Mouse (Mus musculus) gastrocnemius, postnatal 36 days (tissue): ENCODE results near the gene Taf6. TPM values are rescaled to one million over a fixed set of nuclear protein-coding genes. Genes with fewer than 3 reads are reported as not detected.

Experiments used
- DNase-seq, 2 experiments: peaks; one replicate each; pipeline ENCODE4 v3.0.0; 2022
- intact Hi-C: fragments of 180-260 bp; cut with DNase I; formaldehyde crosslinking; loops from one replicate; pipeline ENCODE4 v1.15.1; 2025
- microRNA-seq, 2 experiments: library from miRNA; unstranded; fragments of <30 nt; microRNA quantifications; one replicate each; pipeline ENCODE4 v1.2.0; 2021
- total RNA-seq, 2 experiments: library from RNA; stranded (reverse); gene quantifications; 2 replicates each; pipeline ENCODE4 v1.2.3; 2021

Gene Taf6
- total RNA-seq, 2 experiments from 2014 or later: 27.2 to 29.1 TPM

- intact Hi-C loops: no loop called here
- no peak for DNase-seq
Measured at GRCm38 (mm10) chr5:138173217-138173616, 14.0 kb downstream of the Taf6 start.

GRCm38 (mm10) chr5:138171695-138172491 lies 15.4 kb downstream of the Taf6 start, which contains the start of the genes Ap4m1 and Mcm7:
Gene Ap4m1 (plus strand): TSS chr5:138172002.
Gene Mcm7 (minus strand): TSS chr5:138172422.
- DNase-seq: peak; percentile 97 to 99
- intact Hi-C loops: no loop called here

GRCm38 (mm10) chr5:138170936-138171561 lies 16.2 kb downstream of the Taf6 start:
- DNase-seq: peak; percentile 96
- intact Hi-C loops: no loop called here

GRCm38 (mm10) chr5:138165594-138165993 lies 21.7 kb downstream of the Taf6 start:
- no peak for DNase-seq
- intact Hi-C loops: no loop called here

GRCm38 (mm10) chr5:138163610-138164009 lies 23.6 kb downstream of the Taf6 start:
- no peak for DNase-seq
- intact Hi-C loops: no loop called here

GRCm38 (mm10) chr5:138163046-138163445 lies 24.2 kb downstream of the Taf6 start:
- DNase-seq: no peak
- intact Hi-C loops: no loop called here

- intact Hi-C loops: loop anchor here (2.0 kb wide), 1 partner anchor 44 kb away; the partner anchor contains the start of gene Zscan21
- peak; percentile 86 to 92 for DNase-seq
Measured at GRCm38 (mm10) chr5:138160842-138161665, 26.2 kb downstream of the Taf6 start, which contains the start of gene Cops6. Gene Cops6 (plus strand): TSS chr5:138161071.

- no peak for DNase-seq
- intact Hi-C loops: loop anchor here (2.0 kb wide), 1 partner anchor 43 kb away; the partner anchor contains the start of gene Zscan21
Measured at GRCm38 (mm10) chr5:138160224-138160762, 27.0 kb downstream of the Taf6 start.

- intact Hi-C loops: no loop called here
- DNase-seq: peak; percentile 72 to 77
Measured at GRCm38 (mm10) chr5:138155443-138155976, 31.7 kb downstream of the Taf6 start, which contains the start of gene Zfp113. Gene Zfp113 (minus strand): TSS chr5:138155744.

- intact Hi-C loops: loop anchor here (5.0 kb wide), 1 partner anchor 67 kb away; the partner anchor contains the start of gene Zkscan1
- DNase-seq: no peak
Measured at GRCm38 (mm10) chr5:138154390-138154789, 32.9 kb downstream of the Taf6 start.

GRCm38 (mm10) chr5:138138585-138138984 lies 48.7 kb downstream of the Taf6 start:
- DNase-seq: no peak
- intact Hi-C loops: no loop called here

- DNase-seq: no peak
- intact Hi-C loops: no loop called here
Measured at GRCm38 (mm10) chr5:138137935-138138549, 49.2 kb downstream of the Taf6 start.

- intact Hi-C loops: no loop called here
- DNase-seq: no peak
Measured at GRCm38 (mm10) chr5:138137257-138137656, 50.0 kb downstream of the Taf6 start.

GRCm38 (mm10) chr5:138132425-138133064 lies 54.7 kb downstream of the Taf6 start:
- intact Hi-C loops: no loop called here
- DNase-seq: no peak

Small RNA genes within 50 kb of the gene (microRNA-seq; reads per million reads assigned to microRNA genes)
- gene Mir106b (748 to 1,474 reads per million in 2 experiments), gene Mir25 (271 to 336 reads per million in 2 experiments), gene Mir93 (1,905 to 2,022 reads per million in 2 experiments)

Other genes starting within 250 kb of the Taf6 start
- gene Gjc3, start 224.4 kb downstream of the Taf6 start, total RNA-seq: under 1 TPM; 0.59 to 0.99 TPM
- gene Azgp1, start 205.9 kb downstream of the Taf6 start, total RNA-seq: under 1 TPM in 1 of 2 experiments, not detected in 1; 0.46 TPM
- not detected for gene Smok3a, start 166.2 kb downstream of the Taf6 start, total RNA-seq
- gene Smok3b, start 166.0 kb downstream of the Taf6 start, total RNA-seq: not detected
- gene Smok3c, start 134.3 kb downstream of the Taf6 start, total RNA-seq: not detected
- 10 to 100 TPM in 1 of 2 experiments, 1 to 10 TPM in 1; 7.0 to 10.2 TPM for gene Zkscan1, start 102.4 kb downstream of the Taf6 start, total RNA-seq
- gene Zscan21, start 70.5 kb downstream of the Taf6 start, total RNA-seq: 10 to 100 TPM; 10.1 to 12.8 TPM
- 1 to 10 TPM; 2.5 to 5.4 TPM for gene Zfp113, start 31.7 kb downstream of the Taf6 start, total RNA-seq
- 10 to 100 TPM; 92.5 to 95.9 TPM for gene Cops6, start 26.4 kb downstream of the Taf6 start, total RNA-seq
- gene Ap4m1, start 15.4 kb downstream of the Taf6 start, total RNA-seq: 1 to 10 TPM; 6.9 to 8.3 TPM
- gene Mcm7, start 15.0 kb downstream of the Taf6 start, total RNA-seq: 1 to 10 TPM; 7.6 to 8.7 TPM
- gene Cnpy4, start within 50 bp of the Taf6 start, total RNA-seq: 1 to 10 TPM; 3.7 to 3.8 TPM
- gene Mblac1, start 6.9 kb upstream of the Taf6 start, total RNA-seq: 1 to 10 TPM; 1.4 to 1.6 TPM
- gene Nxpe5, start 38.4 kb upstream of the Taf6 start, total RNA-seq: under 1 TPM; 0.10 to 0.35 TPM
- 10 to 100 TPM; 45.2 to 49.9 TPM for gene Lamtor4, start 68.0 kb upstream of the Taf6 start, total RNA-seq
- gene BC037034, start 76.6 kb upstream of the Taf6 start, total RNA-seq: 1 to 10 TPM; 2.2 to 3.3 TPM
- gene Gal3st4, start 85.4 kb upstream of the Taf6 start, total RNA-seq: under 1 TPM; 0.12 to 0.18 TPM
- not detected for gene Gm43720, start 92.5 kb upstream of the Taf6 start, total RNA-seq
- not detected for gene Gpc2, start 92.6 kb upstream of the Taf6 start, total RNA-seq
- not detected for gene Stag3, start 92.8 kb upstream of the Taf6 start, total RNA-seq
- gene Pvrig, start 154.5 kb upstream of the Taf6 start, total RNA-seq: not detected